Mouse (Mus musculus) brown adipose tissue, adult 24 weeks (tissue): ENCODE measurements around the gene Slc35e2. TPM values are rescaled to one million over a fixed set of nuclear protein-coding genes. Genes with fewer than 3 reads are reported as not detected.

ENCODE experiments used
- H3K27ac ChIP-seq: fragments of 200-500 bp; replicated peaks from 2 replicates; pipeline ENCODE4 v1.5.1; 2012; ENCODE audit warnings: low read depth, mild to moderate bottlenecking, low read length
- H3K4me1 ChIP-seq: fragments of 200-500 bp; 2 replicates; pipeline ENCODE4 v1.6.1; 2012; ENCODE audit warnings: low read length, mixed read lengths; ENCODE audit not compliant: control insufficient read depth, insufficient read depth, insufficient read length
- H3K4me3 ChIP-seq: fragments of 200-500 bp; 2 replicates; pipeline ENCODE4 v1.5.1; 2012; ENCODE audit warnings: low read depth, mild to moderate bottlenecking, low read length, moderate library complexity; ENCODE audit not compliant: insufficient read depth
- polyA plus RNA-seq: library from polyadenylated mRNA; stranded (reverse); fragments of >200 nt; gene quantifications from 2 replicates; pipeline ENCODE4 v1.2.4, GENCODE M21; 2012; ENCODE audit not compliant: missing spikeins, insufficient read depth, insufficient read length

Gene Slc35e2
- polyA plus RNA-seq, 1 experiment, result 7.0 TPM

- no peak overlapping the region for H3K27ac ChIP-seq
- no peak overlapping the region for H3K4me3 ChIP-seq
- H3K4me1 ChIP-seq, result no peaks in the 10 kb centered on the region
Measured at GRCm38 (mm10) chr4:155591012-155591719, 10.1 kb upstream of the Slc35e2 start.

DNA sequence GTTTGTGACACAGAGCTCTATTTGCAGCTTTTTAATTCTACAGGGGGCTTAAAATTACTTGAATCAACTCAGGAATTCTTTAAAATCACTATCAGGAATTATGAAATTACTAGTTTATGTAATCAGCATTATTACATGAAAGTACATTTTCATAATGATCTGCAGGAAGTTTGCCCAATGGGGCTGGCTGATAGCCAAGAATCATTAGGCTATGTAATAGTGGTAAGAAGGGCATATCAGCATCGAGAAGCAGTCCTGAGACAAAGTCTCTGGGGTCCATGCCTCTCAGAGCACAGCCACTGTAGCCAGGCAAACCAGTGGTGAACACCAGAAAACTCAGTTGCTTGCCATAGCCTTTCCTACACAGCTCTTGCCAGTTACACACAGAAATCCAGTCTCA lies 7.4 kb upstream of the Slc35e2 start:
- no peak overlapping the region for H3K4me3 ChIP-seq
- no peaks in the 10 kb centered on the region for H3K4me1 ChIP-seq
- H3K27ac ChIP-seq, result no peak overlapping the region

DNA sequence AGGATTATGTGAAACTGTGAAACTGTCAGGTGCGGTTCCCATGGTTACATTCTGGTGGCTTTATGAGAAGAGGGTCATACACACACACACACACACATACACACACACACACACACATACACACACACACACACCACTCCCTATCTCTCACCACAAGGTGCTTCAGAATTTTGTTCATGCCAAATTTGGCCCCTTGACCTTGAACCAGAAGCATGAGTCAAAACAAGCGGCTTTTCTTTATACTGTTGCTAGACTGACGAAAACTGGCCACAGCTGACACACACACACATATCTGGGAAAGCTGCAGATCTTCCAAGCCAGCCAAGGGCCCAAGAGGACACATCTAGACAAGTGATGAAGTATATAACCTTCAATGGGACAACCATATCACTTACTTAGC lies 5.4 kb upstream of the Slc35e2 start:
- Histone ChIP-seq H3K4me3 (no peak overlapping the region), H3K27ac (no peak overlapping the region), H3K4me1 (no peaks in the 10 kb centered on the region)

GRCm38 (mm10) chr4:155596606-155597005 lies 4.6 kb upstream of the Slc35e2 start:
- no peak overlapping the region for H3K4me3 ChIP-seq
- H3K27ac ChIP-seq, result no peak overlapping the region
- no peaks in the 10 kb centered on the region for H3K4me1 ChIP-seq

- no peak overlapping the region for H3K4me3 ChIP-seq
- no peak overlapping the region for H3K27ac ChIP-seq
- H3K4me1 ChIP-seq, result no peaks in the 10 kb centered on the region
Measured at GRCm38 (mm10) chr4:155598536-155598935, 2.7 kb upstream of the Slc35e2 start.

DNA sequence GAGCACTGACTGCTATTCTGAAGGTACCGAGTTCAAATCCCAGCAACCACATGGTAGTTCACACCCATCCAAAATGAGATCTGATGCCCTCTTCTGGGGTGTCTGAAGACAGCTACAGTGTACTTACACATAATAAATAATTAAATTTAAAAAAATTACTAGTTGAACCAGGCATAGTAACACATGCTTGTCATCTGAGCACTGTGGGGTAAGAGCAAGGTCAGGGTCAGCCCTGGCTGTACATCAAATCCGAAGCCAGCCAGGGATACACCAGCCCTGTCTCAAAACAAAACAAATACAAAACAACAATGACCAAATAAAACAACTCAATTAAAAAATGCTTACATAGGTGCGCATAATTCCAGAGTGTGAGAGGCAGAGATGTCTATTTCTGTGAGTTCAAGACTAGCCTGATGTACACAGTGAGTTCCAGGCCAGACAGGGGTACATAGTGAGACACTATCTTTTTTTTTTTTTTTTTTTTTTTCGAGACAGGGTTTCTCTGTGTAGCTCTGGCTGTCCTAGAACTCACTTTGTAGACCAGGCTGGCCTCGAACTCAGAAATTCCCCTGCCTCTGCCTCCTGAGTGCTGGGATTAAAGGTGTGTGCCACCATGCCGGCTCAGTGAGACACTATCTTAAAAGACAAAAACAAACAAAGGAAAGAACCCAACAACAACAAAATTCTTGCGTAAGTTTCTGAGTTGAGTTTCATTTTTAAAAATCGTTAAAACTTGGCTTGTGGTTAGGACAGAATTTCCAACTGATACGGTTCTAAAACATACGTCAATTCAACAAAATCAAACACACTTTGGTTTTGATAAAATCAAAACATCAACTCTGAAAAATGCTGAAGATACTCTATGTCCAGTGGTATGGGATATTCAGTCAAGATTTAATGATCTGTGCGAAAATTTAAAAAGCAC lies 1.1 kb upstream of the Slc35e2 start:
- no peaks in the 10 kb centered on the region for H3K4me1 ChIP-seq
- H3K4me3 ChIP-seq, result peak overlapping the region; percentile 45
- H3K27ac ChIP-seq, result peak overlapping the region; percentile 84

DNA sequence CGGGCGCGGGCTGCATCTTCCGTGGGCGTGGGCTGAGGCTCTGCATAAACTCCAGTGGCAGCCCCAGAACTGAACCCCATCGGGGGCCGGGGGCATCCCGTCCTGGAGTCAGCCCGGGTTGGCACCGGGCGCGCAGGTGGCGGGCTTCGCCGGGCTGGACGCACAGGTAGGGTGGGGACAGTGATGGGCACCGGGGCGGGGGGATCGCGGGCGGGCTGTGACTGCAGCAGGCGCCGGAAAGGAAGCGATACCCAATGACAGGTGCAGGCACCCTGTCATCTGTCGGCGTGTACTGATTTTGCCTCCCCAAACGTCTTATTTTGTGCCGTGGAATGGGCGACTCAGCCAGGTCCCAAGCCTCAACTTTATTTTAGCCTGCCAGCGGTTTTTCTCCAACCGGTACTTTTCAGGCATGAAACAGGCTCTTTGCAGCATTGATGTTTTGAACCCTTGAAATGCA lies 811 bp downstream of the Slc35e2 start:
- Histone ChIP-seq H3K4me1 (no peaks in the 10 kb centered on the region), H3K4me3 (peak overlapping the region; percentile 93), H3K27ac (peak overlapping the region; percentile 68)

DNA sequence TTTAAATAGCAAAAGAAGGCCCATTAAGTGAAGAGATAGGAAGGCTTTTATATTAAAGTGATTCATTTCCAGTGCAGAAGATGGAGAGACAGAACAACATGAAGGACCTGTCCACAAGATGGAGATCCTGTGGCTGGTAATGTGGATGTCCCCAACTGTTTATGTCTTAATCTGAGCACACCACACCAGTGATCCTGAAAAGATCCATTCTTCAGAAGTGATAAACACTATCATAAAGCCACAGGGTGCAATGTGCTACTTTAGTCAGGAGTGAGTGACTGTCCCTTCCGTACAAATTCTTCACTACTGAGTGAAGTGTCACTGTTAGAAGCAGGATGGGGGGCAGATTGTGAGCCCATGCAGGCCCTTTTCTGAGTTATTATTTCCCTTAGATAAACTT lies 1.5 kb downstream of the Slc35e2 start:
- Histone ChIP-seq H3K4me1 (no peaks in the 10 kb centered on the region), H3K4me3 (0 out of 2 replicates have a peak overlapping the region, but pooled peaks have one; percentile 1), H3K27ac (no peak overlapping the region)

DNA sequence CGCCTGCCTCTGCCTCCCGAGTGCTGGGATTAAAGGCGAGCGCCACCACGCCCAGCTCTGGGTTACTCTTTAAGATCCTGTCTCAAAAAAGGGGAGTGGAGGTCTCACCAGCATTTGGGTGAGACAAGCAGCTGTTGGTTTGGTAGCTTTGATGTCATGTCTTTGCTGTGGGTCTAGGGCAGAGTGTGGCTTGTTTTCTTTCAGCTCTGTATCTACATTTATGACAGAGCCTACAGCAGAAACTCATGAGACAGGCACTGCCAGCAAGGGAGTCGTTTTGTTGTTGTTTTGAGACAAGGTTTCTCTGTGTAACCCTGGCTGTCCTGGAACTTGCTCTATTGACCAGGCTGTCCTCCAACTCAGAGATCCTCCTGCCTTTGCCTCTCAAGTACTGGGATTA lies 2.6 kb downstream of the Slc35e2 start:
- Histone ChIP-seq H3K4me1 (no peaks in the 10 kb centered on the region), H3K4me3 (no peak overlapping the region), H3K27ac (no peak overlapping the region)

GRCm38 (mm10) chr4:155605132-155605531 lies 3.9 kb downstream of the Slc35e2 start:
- Histone ChIP-seq H3K4me3 (no peak overlapping the region), H3K4me1 (no peaks in the 10 kb centered on the region), H3K27ac (no peak overlapping the region)

DNA sequence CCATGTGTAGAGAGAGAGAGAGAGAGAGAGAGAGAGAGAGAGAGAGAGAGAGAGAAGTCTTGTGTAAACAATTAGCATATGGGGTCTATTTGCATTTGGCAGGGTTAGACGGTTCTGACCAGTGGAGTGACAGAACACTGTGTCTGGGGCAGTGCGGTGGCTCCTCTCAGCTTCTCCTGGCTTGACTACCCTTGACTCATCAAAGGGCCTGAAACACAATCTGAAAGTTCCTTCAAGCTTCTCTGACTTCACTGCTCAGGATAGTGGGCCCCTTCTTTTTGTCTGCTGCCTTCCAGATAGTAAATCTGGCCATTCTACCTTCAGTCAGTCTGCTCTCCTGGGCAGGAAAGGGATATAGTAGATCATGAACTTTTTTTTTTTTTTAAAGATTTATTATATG lies 5.6 kb downstream of the Slc35e2 start:
- no peak overlapping the region for H3K27ac ChIP-seq
- no peak overlapping the region for H3K4me3 ChIP-seq
- H3K4me1 ChIP-seq, result no peaks in the 10 kb centered on the region

DNA sequence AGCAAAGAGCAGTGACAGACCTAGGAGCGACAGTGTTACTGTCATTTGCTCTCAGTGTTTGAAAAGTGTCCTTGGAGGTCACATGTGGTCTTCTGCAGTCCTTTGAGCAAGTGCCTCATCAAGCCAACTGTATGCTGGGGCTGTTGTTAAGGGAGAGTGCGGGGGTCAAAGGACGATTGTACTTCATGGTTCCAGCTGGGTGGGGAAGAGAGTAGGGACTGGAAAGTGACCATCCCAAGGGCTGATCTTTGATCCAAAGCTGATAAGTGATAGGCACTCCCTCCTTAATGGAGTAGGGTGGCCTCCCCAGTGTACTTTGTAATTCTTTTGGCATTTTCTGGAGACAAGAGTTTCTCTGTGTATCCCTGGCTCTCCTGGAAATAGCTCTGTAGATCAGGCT lies 10.6 kb downstream of the Slc35e2 start:
- H3K4me1 ChIP-seq, result no peaks in the 10 kb centered on the region

GRCm38 (mm10) chr4:155613264-155613663 lies 12.0 kb downstream of the Slc35e2 start:
- no peak overlapping the region for H3K27ac ChIP-seq
- no peaks in the 10 kb centered on the region for H3K4me1 ChIP-seq
- H3K4me3 ChIP-seq, result no peak overlapping the region

More for the DNA sequence above, 10.6 kb downstream of the Slc35e2 start:
- H3K27ac ChIP-seq, result no peak overlapping the region
- H3K4me3 ChIP-seq, result no peak overlapping the region

DNA sequence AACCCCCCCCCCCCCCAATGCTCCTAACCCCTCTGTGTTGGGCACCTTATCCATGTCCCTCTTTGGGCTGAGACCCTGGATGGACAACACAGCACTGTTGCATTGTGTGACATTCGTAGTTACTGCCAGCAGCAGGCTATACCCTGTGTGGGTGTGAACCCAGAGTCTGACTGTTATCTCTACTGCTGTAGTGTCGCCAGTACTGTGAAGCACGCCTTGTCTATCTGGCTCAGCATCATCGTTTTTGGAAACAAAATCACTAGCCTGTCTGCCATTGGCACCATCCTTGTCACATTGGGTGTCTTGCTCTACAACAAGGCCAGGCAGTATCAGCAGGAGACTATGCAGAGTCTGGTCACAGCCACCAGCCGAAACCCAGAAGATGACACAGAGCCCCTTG lies 17.1 kb downstream of the Slc35e2 start:
- Histone ChIP-seq H3K4me3 (no peak overlapping the region), H3K4me1 (no peaks in the 10 kb centered on the region), H3K27ac (no peak overlapping the region)

DNA sequence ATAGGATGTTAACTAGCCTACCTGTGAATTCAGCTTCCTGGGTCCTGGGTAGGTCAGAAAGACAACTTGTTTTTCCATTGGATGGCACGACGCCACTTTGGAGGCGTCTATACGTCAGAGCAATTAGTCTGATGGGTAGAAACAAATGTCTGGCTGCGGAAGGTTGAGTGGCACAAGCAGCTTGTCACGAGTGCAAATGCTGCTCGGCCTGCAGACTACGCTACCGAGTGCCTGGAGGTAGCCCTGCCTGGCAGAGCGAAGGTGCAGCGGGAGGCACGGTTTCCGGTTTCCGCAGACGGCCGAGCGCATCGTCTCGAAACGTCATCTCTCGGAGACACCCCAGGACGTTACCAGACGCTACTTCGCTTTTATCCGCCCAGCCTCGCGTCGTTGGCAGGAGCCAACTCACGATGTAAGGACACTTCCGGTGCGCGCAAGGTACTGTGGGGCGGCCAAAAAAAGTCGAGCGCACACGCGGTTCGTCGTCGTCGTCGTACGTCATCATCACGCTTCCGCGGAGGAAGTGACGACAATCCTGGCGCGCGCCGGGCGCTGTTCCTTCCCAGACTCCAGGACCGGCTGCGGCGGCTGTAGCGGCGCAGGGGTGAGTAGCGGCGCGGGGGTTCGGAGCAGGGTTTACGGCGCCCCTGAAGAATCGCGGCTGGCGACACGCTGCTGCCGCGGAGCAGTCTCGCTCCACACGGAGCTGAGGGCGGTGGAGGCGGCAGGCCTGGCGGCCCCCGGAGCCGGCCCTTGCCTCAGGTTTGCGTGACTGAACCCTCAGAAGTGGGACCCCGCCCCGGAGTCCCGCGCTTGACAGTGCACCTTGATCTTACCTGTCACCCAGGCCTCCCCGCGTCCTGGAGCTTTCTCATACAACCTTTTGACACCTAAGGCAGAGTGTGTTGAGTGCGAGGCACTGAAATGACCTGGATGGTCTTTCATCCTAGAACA lies 23.4 kb downstream of the Slc35e2 start, which contains the start of gene Cdk11b:
Cdk11b (plus strand) TSS at position 517 of the 954 bp plus-strand sequence.
- Histone ChIP-seq H3K4me3 (peak within 1 kb of the TSS; percentile 91), H3K4me1 (no peaks in the 10 kb centered on the region), H3K27ac (peak within 1 kb of the TSS; percentile 88)
